ENCODE assay signal across 8 mouse cellular contexts in the genomic region with DNA sequence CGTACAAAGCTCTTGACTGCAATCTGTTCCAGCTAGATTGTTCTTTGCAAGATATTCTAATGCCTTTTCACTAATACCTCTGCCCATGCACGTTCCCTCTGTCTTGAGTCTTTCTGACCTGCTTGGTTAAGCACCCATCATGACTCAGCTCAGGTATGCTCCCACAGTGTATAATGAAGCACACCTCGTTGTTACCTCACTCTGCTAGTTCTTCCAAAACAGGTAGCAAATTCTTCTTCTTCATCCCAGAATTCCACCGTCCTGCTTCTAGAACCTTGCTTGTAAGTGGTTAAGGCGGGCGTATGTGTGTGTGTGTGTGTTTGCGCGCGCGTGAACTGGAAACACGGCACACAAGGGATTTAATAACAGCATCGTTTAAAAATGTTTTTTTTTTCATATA. TPM values are rescaled to one million over a fixed set of nuclear protein-coding genes. Genes with fewer than 3 reads are reported as not detected.
DNase-seq lines count a peak whose midpoint lies in the region; ATAC-seq and TF ChIP-seq lines count a peak whose summit lies in the region.

No protein-coding gene starts in this region.

- no peaks in the 10 kb centered on the region for H3K9me3 ChIP-seq in limb, embryonic 11.5 days (ENCODE audit: control insufficient read depth, low read length)

- peaks cover 7% of the 10 kb centered on the region for H3K79me2 ChIP-seq in myocyte (ENCODE audit: control insufficient read depth, insufficient read depth)

- H3K4me3 ChIP-seq in embryonic fibroblast, embryonic 13.5 days (ENCODE audit: insufficient read depth, low read length) = peak overlapping the region; percentile 55
- peak overlapping the region; percentile 49 for H3K4me3 ChIP-seq in limb, embryonic 11.5 days (ENCODE audit: low read depth, low read length)
- H3K4me3 ChIP-seq in myocyte = peak overlapping the region; percentile 72

- no peaks in the 10 kb centered on the region for H3K36me3 ChIP-seq in limb, embryonic 11.5 days (ENCODE audit: control insufficient read depth, insufficient read depth, low read length)
- peaks cover 17% of the 10 kb centered on the region for H3K36me3 ChIP-seq in myocyte (ENCODE audit: control insufficient read depth, insufficient read depth)

- no peak for TF ChIP-seq CTCF in embryonic fibroblast, embryonic 13.5 days (IDR thresholded peaks at IDR 0.05; ENCODE audit: borderline replicate concordance, insufficient read depth, low read length)

- no peak overlapping the region for H3ac ChIP-seq in myocyte (ENCODE audit: control insufficient read depth, insufficient read length)

- H3K27ac ChIP-seq in embryonic fibroblast, embryonic 13.5 days (ENCODE audit: insufficient read depth, low read length) = no peak overlapping the region
- no peak overlapping the region for H3K27ac ChIP-seq in limb, embryonic 11.5 days (replicated peaks; ENCODE audit: low read depth, low read length)

- 6% methylated on average over 12 of the region's 12 CpGs for WGBS in limb, embryonic 11.5 days

- no peak for TF ChIP-seq POLR2A in embryonic fibroblast, embryonic 13.5 days (IDR thresholded peaks at IDR 0.05; ENCODE audit: low read depth, low read length)
- no peak for TF ChIP-seq POLR2A in myocyte (IDR thresholded peaks at IDR 0.05; ENCODE audit: insufficient read length, low read depth)

- peak; percentile 4 for DNase-seq in ovary, postnatal 10 days (ENCODE audit: low spot score)
- DNase-seq in ovary, adult 18-20 months (ENCODE audit: low spot score) = no peak
- DNase-seq in limb, embryonic 11.5 days (ENCODE audit: low spot score) = no peak
- no peak for DNase-seq in frontal cortex, postnatal 14 days (ENCODE audit: low spot score in 2 of 2)
- no peak for DNase-seq in embryo, embryonic 9.5 days (ENCODE audit: extremely low spot score)
- no peak for DNase-seq in urinary bladder, adult 2 months (ENCODE audit: low spot score)

- no peaks in the 10 kb centered on the region for H3K4me1 ChIP-seq in embryonic fibroblast, embryonic 13.5 days (ENCODE audit: control insufficient read depth, insufficient read depth, low read length)
- H3K4me1 ChIP-seq in limb, embryonic 11.5 days (ENCODE audit: control insufficient read depth, insufficient read depth, low read length) = no peaks in the 10 kb centered on the region

- peak overlapping the region; percentile 43 for H3K9ac ChIP-seq in limb, embryonic 11.5 days (ENCODE audit: low read length)

- ATAC-seq in limb, embryonic 11.5 days (ENCODE audit: insufficient number of reproducible peaks, low FRiP score, low TSS enrichment, low read depth) = peak; percentile 53; the same call in 1 of the 2 replicates

- H3K4me2 ChIP-seq in limb, embryonic 11.5 days (ENCODE audit: low read depth, severe bottlenecking) = peak overlapping the region; percentile 55
- peak overlapping the region; percentile 81 for H3K4me2 ChIP-seq in myocyte (ENCODE audit: low read depth)

- H3K27me3 ChIP-seq in limb, embryonic 11.5 days (ENCODE audit: control insufficient read depth, insufficient read depth, low read length) = no peaks in the 10 kb centered on the region
- no peaks in the 10 kb centered on the region for H3K27me3 ChIP-seq in myocyte (ENCODE audit: control insufficient read depth, insufficient read depth, insufficient read length)

TF ChIP-seq in myocyte, 11 proteins besides CTCF, POLR2A, EP300 and RAD21:
- TF ChIP-seq REST (IDR thresholded peaks at IDR 0.05; ENCODE audit: insufficient read depth, insufficient read length) = no peak
TF ChIP-seq in myocyte: peak in this region for 0.

RNA-seq across cellular contexts. Expression of gene Pbdc1, which starts 0.4 kb away (rescaled TPM):
- 24.7 and 37.5 TPM in 2 replicates for polyA plus RNA-seq in embryonic fibroblast, embryonic 13.5 days (2011; ENCODE audit: insufficient read length, low read depth, missing spikeins)
- 81.3 and 83.9 TPM in 2 replicates for polyA plus RNA-seq in limb, embryonic 11.5 days (2014; fragmentation: Nextera tagmentation; extraction: Ambion mirVana)
- 13.3 TPM for polyA plus RNA-seq in myocyte (2012; fragmentation: generic; extraction: Trizol)
- polyA plus RNA-seq in urinary bladder, adult 2 months (2012; rRNA removed) = 11.8 and 12.5 TPM in 2 replicates

RNA-seq across cellular contexts. Expression of gene Magee1, which starts 41.0 kb away (rescaled TPM):
- polyA plus RNA-seq in embryonic fibroblast, embryonic 13.5 days (2011; ENCODE audit: insufficient read length, low read depth, missing spikeins) = 24.3 and 29.5 TPM in 2 replicates
- polyA plus RNA-seq in limb, embryonic 11.5 days (2014; fragmentation: Nextera tagmentation; extraction: Ambion mirVana) = 14.9 and 17.2 TPM in 2 replicates
- polyA plus RNA-seq in myocyte (2012; fragmentation: generic; extraction: Trizol) = 3.1 TPM
- polyA plus RNA-seq in urinary bladder, adult 2 months (2012; rRNA removed) = 9.8 and 10.7 TPM in 2 replicates
